Mouse (Mus musculus) lung, embryonic 16.5 days (tissue): ENCODE data around the gene Tmem115. TPM values are rescaled to one million over a fixed set of nuclear protein-coding genes. Genes with fewer than 3 reads are reported as not detected.

ENCODE experiments used
- ATAC-seq: fragments of 200-750 bp; cut with Nextera tagmentation; 2 replicates; pipeline ENCODE4 v1.8.0; 2017; ENCODE audit warnings: low read depth, mild to moderate bottlenecking, moderate library complexity
- H3K27ac ChIP-seq: fragments of 300-500 bp; sonication (generic); 2 replicates; pipeline ENCODE4 v1.5.1; 2014; ENCODE audit warnings: mild to moderate bottlenecking, control low read depth, low read length
- H3K27me3 ChIP-seq: fragments of 300-500 bp; sonication (generic); 2 replicates; pipeline ENCODE4 v1.6.1; 2014; ENCODE audit warnings: low read depth, low read length, mixed read lengths; ENCODE audit not compliant: control insufficient read depth, insufficient read depth
- H3K36me3 ChIP-seq: fragments of 300-500 bp; sonication (generic); 2 replicates; pipeline ENCODE4 v1.6.1; 2014; ENCODE audit warnings: low read length; ENCODE audit not compliant: control insufficient read depth, insufficient read depth
- H3K4me1 ChIP-seq: fragments of 300-500 bp; sonication (generic); replicated peaks from 2 replicates; pipeline ENCODE4 v1.6.1; 2014; ENCODE audit warnings: low read length, mixed read lengths; ENCODE audit not compliant: control insufficient read depth, insufficient read depth
- H3K4me2 ChIP-seq: fragments of 300-500 bp; sonication (generic); 2 replicates; pipeline ENCODE4 v1.6.1; 2014; ENCODE audit warnings: low read depth, low read length, control low read depth
- H3K4me3 ChIP-seq: fragments of 300-500 bp; sonication (generic); 2 replicates; pipeline ENCODE4 v1.5.1; 2014; ENCODE audit warnings: mild to moderate bottlenecking, low read length, control low read depth
- H3K9ac ChIP-seq: fragments of 300-500 bp; sonication (generic); 2 replicates; pipeline ENCODE4 v1.6.1; 2014; ENCODE audit warnings: low read length, control low read depth
- H3K9me3 ChIP-seq: fragments of 300-500 bp; sonication (generic); 2 replicates; pipeline ENCODE4 v1.6.1; 2016; ENCODE audit warnings: low read length; ENCODE audit not compliant: control insufficient read depth
- WGBS: fragments of 180-500 bp; shearing (Covaris S2); extraction: QIAGEN DNeasy Blood & Tissue Kit; methylation state at CpG from one replicate; pipeline ENCODE4 v1.1.7; 2014; 5-methylcytosine and 5-hydroxymethylcytosine counted together
- polyA plus RNA-seq: library from polyadenylated mRNA; unstranded; fragments of >200 nt; fragmentation: Nextera tagmentation; extraction: Ambion mirVana; gene quantifications from 2 replicates; pipeline ENCODE4 v1.2.1, GENCODE M21; 2015

The Tmem115 gene
- polyA plus RNA-seq, 1 experiment from 2014 or later = 39.4 TPM

GRCm38 (mm10) chr9:107587833-107588639 is 54.3 kb downstream of the Tmem115 start:
- 1% methylated on average over 33 of the region's 33 CpGs for WGBS
- H3K4me3 ChIP-seq = peak overlapping the region; percentile 62
- H3K9me3 ChIP-seq = no peaks in the 10 kb centered on the region
- ATAC-seq = no peak; the same call in 1 of the 2 replicates
- H3K27ac ChIP-seq = no peak overlapping the region
- H3K9ac ChIP-seq = peak overlapping the region; percentile 66
- H3K27me3 ChIP-seq = no peaks in the 10 kb centered on the region
- H3K4me1 ChIP-seq = peaks cover 16% of the 10 kb centered on the region
- peak overlapping the region; percentile 84 for H3K4me2 ChIP-seq
- H3K36me3 ChIP-seq = peaks cover 25% of the 10 kb centered on the region; the same call in 1 of the 2 replicates

Other genes with a start within 250 kb of the Tmem115 start
- 17.8 and 20.6 TPM in 2 replicates for gene Mapkapk3, start 244.1 kb upstream of the Tmem115 start, polyA plus RNA-seq
- 19.3 and 20.5 TPM in 2 replicates for gene Cish, start 237.9 kb upstream of the Tmem115 start, polyA plus RNA-seq
- 11.5 and 12.4 TPM in 2 replicates for gene Hemk1, start 195.6 kb upstream of the Tmem115 start, polyA plus RNA-seq
- gene 6430571L13Rik, start 193.3 kb upstream of the Tmem115 start, polyA plus RNA-seq = 0.83 and 0.85 TPM in 2 replicates
- gene Cacna2d2, start 134.3 kb upstream of the Tmem115 start, polyA plus RNA-seq = 0.38 and 0.60 TPM in 2 replicates
- gene Cyb561d2, start 8.2 kb downstream of the Tmem115 start, polyA plus RNA-seq = 27.6 and 32.9 TPM in 2 replicates
- gene Nprl2, start 8.3 kb downstream of the Tmem115 start, polyA plus RNA-seq = 41.9 and 43.7 TPM in 2 replicates
- 16.7 and 19.7 TPM in 2 replicates for gene Zmynd10, start 13.4 kb downstream of the Tmem115 start, polyA plus RNA-seq
- gene Rassf1, start 17.6 kb downstream of the Tmem115 start, polyA plus RNA-seq = 55.4 and 58.5 TPM in 2 replicates
- gene Tusc2, start 29.3 kb downstream of the Tmem115 start, polyA plus RNA-seq = 35.6 and 41.6 TPM in 2 replicates
- gene Hyal2, start 34.0 kb downstream of the Tmem115 start, polyA plus RNA-seq = 101 and 102 TPM in 2 replicates
- 10.1 and 13.8 TPM in 2 replicates for gene Hyal1, start 43.0 kb downstream of the Tmem115 start, polyA plus RNA-seq
- 22.3 and 23.0 TPM in 2 replicates for gene Naa80, start 44.9 kb downstream of the Tmem115 start, polyA plus RNA-seq
- 0.97 and 1.6 TPM in 2 replicates for gene Hyal3, start 46.9 kb downstream of the Tmem115 start, polyA plus RNA-seq
- gene Ifrd2, start 53.7 kb downstream of the Tmem115 start, polyA plus RNA-seq = 44.1 and 51.9 TPM in 2 replicates
- gene Sema3b, start 75.3 kb downstream of the Tmem115 start, polyA plus RNA-seq = 11.8 and 12.5 TPM in 2 replicates
- gene Gnai2, start 101.4 kb downstream of the Tmem115 start, polyA plus RNA-seq = 457 and 458 TPM in 2 replicates
- 4.5 and 5.4 TPM in 2 replicates for gene Slc38a3, start 135.6 kb downstream of the Tmem115 start, polyA plus RNA-seq
- 0.65 and 1.2 TPM in 2 replicates for gene Gnat1, start 145.8 kb downstream of the Tmem115 start, polyA plus RNA-seq
- gene Sema3f, start 176.5 kb downstream of the Tmem115 start, polyA plus RNA-seq = 10.4 and 11.8 TPM in 2 replicates
- 212 and 220 TPM in 2 replicates for gene Rbm5, start 237.1 kb downstream of the Tmem115 start, polyA plus RNA-seq